Mouse (Mus musculus) brown adipose tissue, adult 24 weeks (tissue): ENCODE results near the gene Hs3st5. TPM values are rescaled to one million over a fixed set of nuclear protein-coding genes. Genes with fewer than 3 reads are reported as not detected.

ENCODE experiments used
- H3K27ac ChIP-seq: fragments of 200-500 bp; replicated peaks from 2 replicates; pipeline ENCODE4 v1.5.1; 2012; ENCODE audit warnings: low read depth, mild to moderate bottlenecking, low read length
- H3K4me1 ChIP-seq: fragments of 200-500 bp; 2 replicates; pipeline ENCODE4 v1.6.1; 2012; ENCODE audit warnings: low read length, mixed read lengths; ENCODE audit not compliant: control insufficient read depth, insufficient read depth, insufficient read length
- H3K4me3 ChIP-seq: fragments of 200-500 bp; 2 replicates; pipeline ENCODE4 v1.5.1; 2012; ENCODE audit warnings: low read depth, mild to moderate bottlenecking, low read length, moderate library complexity; ENCODE audit not compliant: insufficient read depth
- polyA plus RNA-seq: library from polyadenylated mRNA; stranded (reverse); fragments of >200 nt; gene quantifications from 2 replicates; pipeline ENCODE4 v1.2.4, GENCODE M21; 2012; ENCODE audit not compliant: missing spikeins, insufficient read depth, insufficient read length

Hs3st5 gene
- polyA plus RNA-seq, 1 experiment: not detected

DNA sequence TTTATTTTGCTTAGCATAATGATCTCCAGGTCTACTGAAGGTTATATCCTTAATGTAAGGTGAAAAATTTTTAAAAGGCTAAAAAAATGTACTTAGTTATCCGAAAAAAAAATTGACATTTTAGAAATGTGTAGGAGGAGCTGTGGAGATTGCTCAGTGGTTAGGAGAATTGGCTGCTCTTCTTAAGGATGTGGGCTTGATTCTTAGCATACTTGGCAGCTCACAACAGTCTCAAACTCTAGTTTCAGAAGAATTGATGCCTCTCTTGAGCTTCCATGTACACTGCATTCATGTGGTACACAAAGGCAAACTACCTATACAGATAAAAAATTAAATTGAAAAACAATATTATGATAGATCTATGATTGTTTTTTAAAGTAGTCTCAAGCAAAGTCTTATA is 125.1 kb downstream of the Hs3st5 start:
- H3K4me3 ChIP-seq: no peak overlapping the region
- no peak overlapping the region for H3K27ac ChIP-seq
- H3K4me1 ChIP-seq: no peaks in the 10 kb centered on the region

DNA sequence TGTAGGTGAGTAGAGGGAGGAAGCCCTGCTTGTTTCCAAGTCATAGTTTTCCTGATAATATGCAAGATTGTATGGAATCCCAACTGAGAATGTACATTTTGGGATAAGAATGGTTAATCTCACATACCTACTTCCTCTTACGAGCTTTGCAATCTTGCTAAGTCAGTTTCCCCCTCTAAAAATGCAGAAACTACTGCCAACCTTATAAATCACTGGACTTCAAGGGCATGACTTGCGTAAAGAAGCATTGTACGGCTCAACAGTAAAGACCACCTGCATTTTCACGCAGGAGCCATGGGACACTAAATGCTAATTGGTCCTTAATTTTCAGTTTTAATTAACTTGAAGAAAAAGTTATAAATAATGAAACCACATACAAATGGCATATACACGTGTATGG is 144.0 kb downstream of the Hs3st5 start:
- Histone ChIP-seq H3K27ac (no peak overlapping the region), H3K4me3 (no peak overlapping the region), H3K4me1 (no peaks in the 10 kb centered on the region)

DNA sequence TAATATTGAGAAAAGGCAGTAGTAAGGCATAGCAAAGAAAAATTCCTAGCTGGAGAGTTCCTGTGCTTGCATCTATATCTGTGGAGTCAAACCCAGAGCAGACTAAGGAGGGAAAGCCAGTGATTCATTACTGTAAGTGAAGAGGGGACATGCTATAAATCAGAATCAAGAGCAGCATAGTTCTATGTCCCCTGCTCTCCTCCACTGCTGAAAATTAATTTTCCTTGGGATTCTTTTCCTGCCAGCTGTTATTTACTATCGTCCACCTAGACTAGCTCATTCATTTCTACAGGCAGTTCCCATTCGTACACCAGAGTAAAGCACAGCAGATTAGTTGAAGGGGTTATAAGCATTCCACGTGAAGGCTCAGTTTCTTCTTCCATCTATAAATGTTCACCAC is 207.4 kb downstream of the Hs3st5 start:
- no peak overlapping the region for H3K27ac ChIP-seq
- no peak overlapping the region for H3K4me3 ChIP-seq
- H3K4me1 ChIP-seq: no peaks in the 10 kb centered on the region

DNA sequence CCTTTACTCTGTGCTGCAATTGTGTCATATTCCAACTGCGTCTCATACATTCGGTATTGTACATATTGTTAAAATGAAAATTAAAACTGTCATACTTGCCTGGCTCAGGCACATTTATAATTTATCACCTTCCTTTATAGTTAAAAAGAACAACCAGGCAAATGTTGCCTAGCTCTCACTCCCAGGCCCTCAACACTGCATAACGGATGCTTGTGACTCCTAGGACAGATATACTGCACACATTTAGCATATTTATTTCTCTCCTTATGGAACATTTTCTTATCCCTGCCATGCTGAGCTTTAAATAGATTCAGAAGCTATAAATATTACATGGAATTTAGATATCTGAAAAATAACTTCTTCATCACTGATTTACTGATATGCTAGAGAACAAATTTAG is 219.6 kb downstream of the Hs3st5 start:
- no peaks in the 10 kb centered on the region for H3K4me1 ChIP-seq
- H3K27ac ChIP-seq: no peak overlapping the region
- H3K4me3 ChIP-seq: no peak overlapping the region

DNA sequence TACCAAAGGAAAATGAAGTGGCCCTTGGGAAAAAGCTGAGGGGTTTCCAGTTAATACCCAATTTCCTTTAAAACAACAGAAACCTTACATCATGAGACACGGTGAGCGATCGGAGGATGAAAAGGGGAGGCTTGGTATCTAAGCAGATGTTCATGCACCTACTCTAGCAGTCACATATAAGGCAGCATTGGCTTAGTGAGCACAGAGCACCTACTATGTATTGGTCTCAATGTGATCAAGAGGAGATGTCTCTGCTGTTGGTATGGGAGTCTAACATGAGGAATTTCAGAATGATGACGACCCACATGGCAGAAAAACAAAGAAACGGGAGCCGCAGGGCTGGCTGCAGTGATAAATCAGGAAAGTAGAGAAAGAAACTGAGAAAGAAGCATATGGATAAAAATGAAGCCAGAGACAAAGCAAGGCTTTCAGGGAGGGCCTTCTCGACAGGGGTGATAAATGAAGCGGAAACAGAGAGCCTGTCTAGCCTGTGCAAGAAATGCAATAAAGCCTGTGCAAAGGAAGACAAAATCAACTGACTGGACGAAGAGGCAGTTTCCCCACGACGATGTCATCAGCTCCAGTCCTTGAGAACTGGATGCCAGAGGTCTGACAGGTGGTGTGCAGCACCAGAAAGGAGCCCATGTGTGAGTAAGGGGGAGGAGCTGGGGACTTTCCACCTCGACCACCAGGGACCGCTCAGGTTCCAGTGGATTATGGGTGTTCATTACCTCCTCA is 222.9 kb downstream of the Hs3st5 start:
- H3K4me1 ChIP-seq: no peaks in the 10 kb centered on the region

DNA sequence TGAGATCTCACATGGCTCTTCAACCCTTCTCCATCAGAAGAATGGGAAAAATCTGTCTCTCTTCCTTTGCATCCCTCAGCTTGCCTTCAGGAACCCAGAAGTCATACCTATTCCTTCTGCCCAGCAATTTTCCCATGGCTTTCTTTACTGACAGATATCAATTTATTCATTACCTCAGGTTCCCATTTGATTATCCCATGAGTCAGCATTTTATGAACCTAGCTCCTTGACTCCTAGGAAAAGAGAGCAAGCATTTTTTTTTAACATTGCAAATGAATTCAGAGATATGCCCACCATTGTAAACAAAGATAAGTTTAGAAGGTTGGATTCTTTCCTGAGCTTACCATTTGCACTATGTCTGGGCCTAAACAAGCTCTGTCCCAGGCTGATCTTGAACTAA is 232.8 kb downstream of the Hs3st5 start:
- Histone ChIP-seq H3K4me3 (no peak overlapping the region), H3K27ac (no peak overlapping the region), H3K4me1 (no peaks in the 10 kb centered on the region; the same call in 1 of the 2 replicates)

More for the DNA sequence above, 222.9 kb downstream of the Hs3st5 start:
- Histone ChIP-seq H3K27ac (no peak overlapping the region), H3K4me3 (no peak overlapping the region)

DNA sequence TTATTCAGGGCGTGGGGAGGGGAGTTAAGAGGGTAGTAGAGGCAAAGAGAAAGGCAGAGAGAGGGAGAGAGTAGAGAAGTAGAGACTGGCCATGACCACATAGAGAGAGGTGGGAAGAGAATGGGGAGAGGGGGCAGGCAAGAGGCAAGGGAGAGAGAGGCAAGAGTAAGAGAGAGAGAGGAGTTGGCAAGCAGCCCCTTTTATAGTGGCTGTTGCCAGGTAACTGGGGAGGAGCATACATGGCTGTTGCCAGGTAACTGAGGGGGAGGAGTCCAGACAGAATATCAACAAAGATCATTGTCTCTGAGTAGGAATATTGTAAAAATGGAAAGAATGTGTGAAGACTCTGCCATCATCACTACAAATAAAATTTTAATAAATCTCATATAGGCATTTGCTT is 243.4 kb downstream of the Hs3st5 start:
- no peaks in the 10 kb centered on the region for H3K4me1 ChIP-seq
- no peak overlapping the region for H3K27ac ChIP-seq
- H3K4me3 ChIP-seq: no peak overlapping the region

DNA sequence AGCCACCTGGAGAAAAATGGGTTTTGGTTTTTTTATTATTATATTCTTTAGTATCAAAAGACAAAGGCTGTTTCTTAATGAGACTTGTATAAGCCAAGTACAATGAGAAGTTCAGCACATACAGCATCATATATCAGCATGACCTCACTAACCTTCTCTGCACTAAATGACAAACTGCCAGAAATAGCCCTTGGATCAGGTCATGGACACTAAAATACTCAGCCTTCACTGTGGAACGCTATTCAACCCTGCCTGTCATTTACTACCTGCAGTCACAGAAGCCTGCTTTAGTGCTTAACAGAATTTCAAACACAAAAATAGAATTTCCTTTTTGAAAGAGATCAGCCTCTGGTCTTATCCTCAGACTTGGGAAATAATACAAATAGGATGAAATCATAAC is 247.9 kb downstream of the Hs3st5 start:
- no peaks in the 10 kb centered on the region for H3K4me1 ChIP-seq
- H3K27ac ChIP-seq: no peak overlapping the region

DNA sequence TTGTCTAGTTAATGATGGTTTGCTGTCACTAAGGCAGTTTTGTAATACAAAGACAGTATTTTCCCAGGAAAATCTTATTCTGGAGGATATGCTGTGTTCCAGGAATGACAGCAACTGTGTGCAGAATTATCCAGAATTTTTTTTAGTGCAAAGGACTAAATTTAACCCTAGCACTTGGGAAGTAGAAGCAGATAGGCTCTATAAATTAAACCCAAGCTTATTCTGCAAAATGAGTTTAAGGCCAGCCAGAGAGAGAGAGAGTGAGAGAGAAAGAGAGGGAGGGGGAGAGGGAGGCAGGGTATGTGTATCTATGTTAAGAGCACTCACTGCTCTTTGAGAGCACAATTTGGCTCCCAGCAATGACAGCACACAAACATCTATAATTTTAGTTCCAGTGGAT is 267.0 kb downstream of the Hs3st5 start:
- no peak overlapping the region for H3K4me3 ChIP-seq
- no peaks in the 10 kb centered on the region for H3K4me1 ChIP-seq
- H3K27ac ChIP-seq: no peak overlapping the region

More for the DNA sequence above, 247.9 kb downstream of the Hs3st5 start:
- H3K4me3 ChIP-seq: no peak overlapping the region

DNA sequence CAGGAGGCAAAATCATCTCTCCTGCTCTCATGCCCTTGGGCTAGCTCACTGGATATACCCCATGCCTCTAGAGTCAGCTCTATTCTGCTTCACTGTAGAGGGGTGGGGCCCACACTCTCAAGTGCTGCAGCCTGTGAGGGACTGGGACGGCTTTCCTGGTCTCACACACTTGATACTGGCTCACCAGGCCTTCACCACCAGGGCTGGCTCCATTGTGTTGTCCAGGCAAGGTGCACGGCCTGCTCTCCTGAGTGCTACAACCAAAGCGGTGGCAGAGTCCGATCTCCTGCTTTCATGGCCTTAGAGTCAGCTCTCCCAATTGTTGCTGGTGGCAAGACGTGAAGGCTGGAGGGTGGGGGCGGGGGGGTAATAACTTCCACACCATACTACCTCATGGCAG is 268.3 kb downstream of the Hs3st5 start:
- Histone ChIP-seq H3K4me3 (no peak overlapping the region), H3K27ac (no peak overlapping the region), H3K4me1 (no peaks in the 10 kb centered on the region)

DNA sequence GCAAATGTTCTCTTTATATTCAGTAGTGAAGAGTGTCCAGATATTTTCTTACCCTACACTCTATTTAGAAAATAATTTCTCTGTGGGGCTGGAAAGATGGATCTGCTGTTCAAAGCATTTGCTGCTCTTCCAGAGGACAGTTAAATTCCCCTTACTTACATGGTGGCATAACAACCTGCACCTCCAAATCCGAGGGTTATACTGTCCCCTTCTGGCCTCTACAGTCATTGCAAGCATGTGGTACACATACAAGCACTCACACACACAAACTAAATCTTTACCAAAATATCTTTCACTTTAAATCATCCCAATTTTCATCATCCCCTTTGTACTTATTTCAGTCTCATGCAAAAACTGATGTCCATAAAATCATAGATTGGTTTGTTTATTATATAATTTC is 275.0 kb downstream of the Hs3st5 start:
- H3K4me3 ChIP-seq: no peak overlapping the region

DNA sequence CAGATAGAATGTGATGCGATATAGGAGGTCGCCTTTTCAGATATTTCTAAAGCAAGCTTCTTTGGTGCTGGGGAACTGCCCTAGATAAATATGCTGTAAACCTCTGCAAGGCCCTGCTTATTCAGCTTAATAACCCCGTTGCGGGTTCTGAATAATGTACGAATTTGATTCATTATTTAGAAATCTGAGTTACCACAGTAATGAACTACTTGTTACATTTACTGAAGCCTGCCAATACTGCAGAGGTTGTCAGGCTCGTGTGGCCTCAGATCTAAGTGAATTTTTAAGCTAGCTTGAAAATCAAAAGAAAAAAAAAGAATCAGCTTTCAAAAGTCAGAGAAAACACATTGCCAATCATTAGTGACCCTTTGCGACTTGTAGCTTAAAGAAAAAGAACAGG is 280.4 kb downstream of the Hs3st5 start:
- Histone ChIP-seq H3K4me1 (no peaks in the 10 kb centered on the region), H3K4me3 (no peak overlapping the region), H3K27ac (no peak overlapping the region)

More for the DNA sequence above, 275.0 kb downstream of the Hs3st5 start:
- H3K4me1 ChIP-seq: no peaks in the 10 kb centered on the region
- no peak overlapping the region for H3K27ac ChIP-seq

DNA sequence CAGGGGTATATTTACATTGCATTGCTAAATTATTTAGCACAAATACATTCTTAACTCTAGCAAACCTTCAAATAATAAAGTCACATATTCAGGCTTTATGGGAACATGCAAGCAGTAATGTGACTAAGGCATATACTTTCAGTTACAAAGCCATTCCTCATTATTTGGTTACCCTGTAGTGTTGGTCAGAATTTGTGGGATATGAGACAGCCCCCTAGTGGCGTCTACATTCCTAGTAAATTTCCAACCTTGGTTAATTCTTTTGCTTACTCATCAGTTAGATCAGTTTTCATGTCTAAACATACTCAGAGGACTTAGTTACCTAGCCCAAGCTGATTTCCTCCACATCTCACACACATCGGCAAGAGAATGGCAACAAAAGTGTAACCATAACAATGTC is 285.2 kb downstream of the Hs3st5 start:
- Histone ChIP-seq H3K4me1 (no peaks in the 10 kb centered on the region), H3K27ac (no peak overlapping the region), H3K4me3 (no peak overlapping the region)

DNA sequence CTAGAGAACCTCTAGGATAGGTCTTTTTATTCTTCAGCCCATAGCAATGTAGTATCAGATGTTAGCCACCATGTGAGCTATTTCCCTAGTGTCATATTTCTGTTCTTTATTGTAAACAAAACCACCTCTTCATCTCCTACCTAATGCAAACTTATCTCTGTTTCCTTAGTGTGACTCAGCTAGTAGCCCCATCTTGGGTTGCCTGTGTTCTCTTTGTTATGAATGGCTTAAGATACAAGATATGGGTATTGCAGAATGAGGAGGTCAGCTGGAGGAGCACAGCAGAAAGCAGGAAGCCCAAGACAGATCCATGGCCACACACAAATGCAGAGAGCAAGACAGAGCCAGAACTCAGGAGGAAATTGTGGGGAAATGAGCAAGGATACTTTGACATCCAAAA is 288.7 kb downstream of the Hs3st5 start:
- no peak overlapping the region for H3K4me3 ChIP-seq

DNA sequence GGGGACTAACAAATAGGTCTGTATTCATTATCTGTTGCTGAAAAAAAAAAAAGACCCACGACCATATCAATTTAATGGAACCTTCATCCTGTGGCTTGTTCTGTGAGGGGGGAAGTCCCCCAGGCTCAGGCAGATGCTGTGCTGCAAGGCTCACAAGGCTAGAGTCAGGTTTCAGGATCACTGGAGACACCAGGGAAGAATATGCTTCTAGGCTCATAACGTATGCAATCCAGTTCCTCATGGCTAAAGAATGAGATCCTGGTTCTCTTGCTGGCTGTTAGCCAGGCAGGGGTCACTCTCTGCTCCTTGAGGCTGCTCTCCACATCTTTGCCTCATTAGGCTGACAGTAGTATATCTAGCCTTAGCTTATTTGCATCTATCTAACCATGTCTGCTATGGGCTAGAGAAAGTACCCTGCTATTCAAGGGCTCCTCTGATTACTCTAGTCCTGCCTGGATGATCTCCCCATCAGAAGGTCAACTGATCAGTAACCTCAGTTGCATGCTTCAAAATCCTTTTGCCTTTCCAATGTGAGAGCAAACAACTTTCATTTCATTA is 294.4 kb downstream of the Hs3st5 start:
- no peak overlapping the region for H3K4me3 ChIP-seq
- H3K27ac ChIP-seq: no peak overlapping the region
- no peaks in the 10 kb centered on the region for H3K4me1 ChIP-seq

More for the DNA sequence above, 288.7 kb downstream of the Hs3st5 start:
- Histone ChIP-seq H3K27ac (no peak overlapping the region), H3K4me1 (no peaks in the 10 kb centered on the region)

DNA sequence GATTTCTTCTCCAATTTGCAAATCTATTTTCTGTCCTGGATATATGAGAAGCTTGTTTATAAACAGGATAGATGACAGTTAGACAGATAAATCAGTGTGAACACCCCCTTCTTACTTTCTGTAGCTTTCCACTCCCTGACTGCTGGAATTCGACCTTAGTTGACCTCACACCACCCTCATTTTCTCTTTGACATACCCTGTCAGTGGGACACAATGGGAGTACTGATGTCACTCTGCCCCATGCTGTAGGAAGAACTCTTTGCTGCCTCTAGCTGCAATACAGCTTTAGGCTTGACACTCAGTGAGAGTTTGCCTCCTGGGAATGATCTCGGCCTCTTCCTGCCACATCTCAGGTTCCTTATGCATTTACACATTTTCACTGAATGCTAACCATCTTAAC is 297.1 kb downstream of the Hs3st5 start:
- H3K4me3 ChIP-seq: no peak overlapping the region
- H3K27ac ChIP-seq: no peak overlapping the region
- H3K4me1 ChIP-seq: no peaks in the 10 kb centered on the region
